Mouse (Mus musculus) frontal cortex, postnatal 36 days (tissue): Measurements from ENCODE around the gene Ndufv1.
"Not testable (repeated sequence)": the region's sequence is repeated elsewhere in the genome, so short reads cannot be mapped to it uniquely, and the experiment has no call there.

Experiments used
- DNase-seq, 2 experiments: peaks; one replicate each; pipeline ENCODE4 v3.0.0; 2022; ENCODE audit warnings: low spot score in 2 of 2

The Ndufv1 gene

DNA sequence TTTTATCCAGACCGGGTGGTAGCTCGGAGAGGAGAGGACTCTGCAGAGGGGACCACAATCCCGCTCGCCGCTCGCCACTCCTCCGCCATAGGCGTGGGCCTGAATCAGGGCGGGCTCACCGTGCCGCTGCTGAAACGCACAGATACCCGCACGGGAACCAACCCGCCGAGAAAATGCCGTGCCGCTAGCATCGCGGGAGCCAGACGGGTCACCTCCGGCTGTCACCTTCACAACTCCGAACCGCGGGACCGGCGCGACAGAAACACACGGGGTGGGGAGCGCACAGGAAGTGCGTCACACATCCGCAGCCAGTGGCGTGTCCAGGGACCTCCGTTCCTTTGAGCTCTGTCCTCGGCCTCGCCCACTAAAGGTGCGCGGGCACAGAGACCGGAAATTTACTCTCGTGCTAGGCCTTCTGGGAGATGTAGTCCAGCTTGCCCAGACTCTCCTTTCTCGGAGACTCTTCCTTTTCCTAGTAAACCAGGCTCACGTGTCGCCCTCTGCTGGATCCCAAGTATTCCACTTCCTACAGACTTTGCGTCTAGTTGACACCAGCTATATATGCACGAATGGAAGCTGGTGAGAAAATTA, at the start of gene Ndufv1:
TSS of gene Ndufv1 (minus strand) at position 375 of the 591 bp plus-strand sequence.
- DNase-seq = peak; percentile 97 to 99

DNA sequence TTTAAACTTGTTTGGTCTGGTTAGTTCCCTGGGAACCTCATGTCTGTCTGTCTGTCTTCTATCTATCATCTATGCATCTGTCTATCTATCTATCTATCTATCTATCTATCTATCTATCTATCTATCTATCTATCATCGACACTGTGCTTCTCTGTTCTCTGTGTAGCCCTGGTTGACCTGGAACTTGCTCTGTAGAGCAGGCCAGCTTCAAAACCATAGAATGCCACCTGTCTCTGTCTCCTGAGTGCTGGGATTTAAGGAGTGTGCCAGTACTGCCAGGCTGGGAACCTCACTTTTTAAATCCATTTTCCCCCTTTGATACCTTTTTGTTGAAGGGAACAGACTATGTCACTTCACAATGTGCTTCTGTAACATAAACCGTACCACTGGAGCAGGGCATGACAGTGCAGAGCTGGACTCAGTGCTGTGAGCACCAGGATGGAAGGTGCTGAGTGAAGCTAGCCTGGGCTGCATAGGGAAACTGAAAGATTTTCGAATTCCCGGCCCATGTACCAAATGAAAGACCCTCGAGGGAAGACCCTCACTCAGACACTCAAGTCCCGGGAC, 48.4 kb upstream of the Ndufv1 start:
- DNase-seq = no peak

DNA sequence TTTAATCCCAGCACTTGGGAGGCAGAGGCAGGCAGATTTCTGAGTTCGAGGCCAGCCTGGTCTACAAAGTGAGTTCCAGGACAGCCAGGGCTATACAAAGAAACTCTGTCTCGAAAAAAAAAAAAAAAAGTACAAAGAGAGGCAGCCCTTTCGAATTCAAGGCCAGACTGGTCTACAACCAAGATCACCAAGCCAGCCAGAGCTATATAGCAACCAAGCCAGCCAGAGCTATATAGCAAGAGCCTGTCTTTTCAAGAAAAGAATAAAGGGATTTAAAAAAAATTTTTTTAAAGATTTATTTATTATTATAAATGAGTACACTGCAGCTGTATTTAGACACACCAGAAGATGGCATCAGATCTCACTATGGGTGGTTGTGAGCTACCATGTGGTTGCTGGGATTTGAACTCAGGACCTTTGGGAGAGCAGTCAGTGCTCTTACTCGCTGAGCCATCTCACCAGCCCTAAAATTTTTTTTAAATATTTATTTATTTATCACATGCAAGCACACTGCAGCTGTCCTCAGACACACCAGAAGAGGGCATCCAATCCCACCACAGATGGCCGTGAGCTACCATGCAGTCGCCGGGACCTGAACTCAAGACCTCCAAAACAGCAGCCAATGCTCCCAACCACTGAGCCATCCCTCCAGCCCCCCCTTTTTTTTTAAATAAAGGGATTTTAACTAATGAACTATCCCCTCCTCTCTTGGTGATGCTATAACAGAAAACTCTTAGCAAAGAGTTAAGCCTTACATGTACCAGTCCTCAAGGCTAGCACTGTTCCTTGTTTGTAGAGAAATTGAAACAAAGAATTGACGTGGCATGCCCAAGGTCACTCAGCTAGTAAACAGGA, 47.7 kb upstream of the Ndufv1 start:
- not testable (repeated sequence) for DNase-seq

- DNase-seq = no peak
Observed at GRCm38 (mm10) chr19:4059069-4059740, 46.6 kb upstream of the Ndufv1 start, which contains the start of gene Gstp3. Gstp3 (minus strand) TSS chr19:4059569.

- no peak for DNase-seq
Observed at GRCm38 (mm10) chr19:4058581-4058980, 46.0 kb upstream of the Ndufv1 start.

GRCm38 (mm10) chr19:4057962-4058361, 45.4 kb upstream of the Ndufv1 start:
- DNase-seq = no peak

DNA sequence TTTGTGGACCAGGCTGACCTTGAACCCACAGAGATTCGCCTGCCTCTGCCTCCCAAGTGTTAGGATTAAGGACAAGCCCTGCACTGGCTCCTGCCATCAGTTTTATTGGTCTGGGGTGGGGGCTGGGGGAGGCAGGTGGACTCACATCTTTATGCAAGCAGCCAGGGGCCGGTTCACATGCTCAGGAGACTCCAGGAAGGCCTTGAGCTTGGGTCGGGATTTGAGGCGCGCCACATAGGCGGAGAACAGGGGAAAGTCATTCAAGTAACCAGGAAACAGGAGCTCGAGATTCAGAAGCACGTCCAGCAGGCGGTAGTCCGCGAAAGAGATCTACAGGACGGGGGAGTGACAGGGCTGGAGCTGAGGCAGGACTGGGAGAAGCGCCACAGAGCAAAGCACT, 44.8 kb upstream of the Ndufv1 start:
- DNase-seq = no peak

- DNase-seq = no peak
Observed at GRCm38 (mm10) chr19:4056727-4057126, 44.1 kb upstream of the Ndufv1 start.

- DNase-seq = no peak
Observed at GRCm38 (mm10) chr19:4055947-4056693, 43.5 kb upstream of the Ndufv1 start.

GRCm38 (mm10) chr19:4055216-4055946, 42.8 kb upstream of the Ndufv1 start:
- DNase-seq = no peak

GRCm38 (mm10) chr19:4054613-4055012, 42.0 kb upstream of the Ndufv1 start:
- no peak for DNase-seq

GRCm38 (mm10) chr19:4052516-4053030, 40.0 kb upstream of the Ndufv1 start:
- DNase-seq = no peak

DNA sequence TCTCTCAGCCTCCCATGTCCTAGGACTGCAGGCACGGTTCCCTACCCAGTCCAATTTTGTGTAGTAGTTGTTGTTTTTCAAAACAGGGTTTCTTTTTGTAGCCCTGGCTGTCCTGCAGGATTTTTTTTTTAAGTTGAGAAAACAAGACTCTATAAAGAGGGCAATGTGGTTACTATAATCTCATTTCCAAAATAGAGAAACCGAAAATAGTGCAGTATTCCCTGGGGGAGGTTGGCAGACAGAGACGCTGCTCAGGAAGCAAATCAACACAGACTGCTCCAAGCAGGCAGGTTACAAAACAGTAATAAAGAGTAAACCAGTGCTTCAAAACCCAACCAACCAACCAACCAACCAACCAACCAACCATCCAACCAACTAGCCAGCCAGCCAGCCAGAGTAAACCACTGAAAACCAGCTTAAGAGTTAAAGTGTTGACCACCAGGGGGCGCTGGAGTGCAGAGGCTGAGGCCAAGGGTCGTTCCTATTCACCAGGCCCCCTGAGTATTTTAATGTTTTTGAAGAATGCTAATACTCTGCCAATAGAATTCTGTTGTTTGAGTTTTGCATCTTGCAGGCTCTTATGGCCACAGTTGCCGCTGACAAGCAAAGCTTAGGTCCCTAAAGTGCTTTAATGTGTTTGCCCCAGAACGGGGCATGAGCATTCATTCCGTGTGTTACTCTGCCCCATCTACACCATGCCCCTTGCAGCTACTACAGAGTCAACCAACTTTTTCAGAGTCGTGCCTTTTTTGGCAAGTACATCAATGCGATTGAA, 39.3 kb upstream of the Ndufv1 start:
- DNase-seq = peak; percentile 37 to 44

- no peak for DNase-seq
Observed at GRCm38 (mm10) chr19:4051016-4051415, 38.4 kb upstream of the Ndufv1 start.

DNA sequence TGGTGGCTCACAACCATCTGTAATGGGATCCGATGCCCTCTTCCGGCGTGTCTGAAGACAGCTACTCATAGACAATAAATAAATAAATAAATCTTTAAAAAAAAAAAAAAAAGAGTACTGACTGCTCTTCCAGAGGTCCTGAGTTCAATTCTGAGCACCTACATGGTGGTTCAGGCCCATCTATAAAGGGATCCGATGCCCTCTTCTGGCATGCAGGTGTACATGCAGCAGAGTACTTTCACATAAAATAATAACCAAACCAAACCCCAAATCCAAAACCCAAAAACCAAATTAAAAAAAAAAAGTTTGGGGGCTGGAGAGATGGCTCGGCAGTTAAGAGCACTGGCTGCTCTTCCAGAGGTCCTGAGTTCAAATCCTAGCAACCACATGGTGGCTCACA, 36.5 kb upstream of the Ndufv1 start:
- DNase-seq = not testable (repeated sequence)

GRCm38 (mm10) chr19:4047859-4048258, 35.3 kb upstream of the Ndufv1 start:
- peak; percentile 59 to 74 for DNase-seq

DNA sequence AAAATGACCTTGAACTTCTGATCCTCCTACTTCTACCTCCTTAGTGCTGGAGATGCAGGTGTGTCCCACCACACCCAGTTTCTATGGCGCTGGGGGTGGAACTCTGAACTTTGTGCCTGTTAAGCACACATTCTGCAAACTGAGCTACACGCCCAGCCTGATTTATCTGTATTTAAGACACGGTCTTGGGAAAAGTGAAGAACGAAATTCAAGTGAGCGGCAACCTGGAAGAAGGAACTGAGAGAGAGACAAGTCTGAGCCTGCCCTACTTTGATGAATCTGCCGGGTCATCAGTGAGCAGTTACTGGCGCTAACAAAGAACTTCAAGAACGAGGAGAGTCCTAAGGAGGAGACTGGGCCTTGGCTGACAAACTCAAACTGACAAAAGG, 34.3 kb upstream of the Ndufv1 start:
- no peak for DNase-seq

DNA sequence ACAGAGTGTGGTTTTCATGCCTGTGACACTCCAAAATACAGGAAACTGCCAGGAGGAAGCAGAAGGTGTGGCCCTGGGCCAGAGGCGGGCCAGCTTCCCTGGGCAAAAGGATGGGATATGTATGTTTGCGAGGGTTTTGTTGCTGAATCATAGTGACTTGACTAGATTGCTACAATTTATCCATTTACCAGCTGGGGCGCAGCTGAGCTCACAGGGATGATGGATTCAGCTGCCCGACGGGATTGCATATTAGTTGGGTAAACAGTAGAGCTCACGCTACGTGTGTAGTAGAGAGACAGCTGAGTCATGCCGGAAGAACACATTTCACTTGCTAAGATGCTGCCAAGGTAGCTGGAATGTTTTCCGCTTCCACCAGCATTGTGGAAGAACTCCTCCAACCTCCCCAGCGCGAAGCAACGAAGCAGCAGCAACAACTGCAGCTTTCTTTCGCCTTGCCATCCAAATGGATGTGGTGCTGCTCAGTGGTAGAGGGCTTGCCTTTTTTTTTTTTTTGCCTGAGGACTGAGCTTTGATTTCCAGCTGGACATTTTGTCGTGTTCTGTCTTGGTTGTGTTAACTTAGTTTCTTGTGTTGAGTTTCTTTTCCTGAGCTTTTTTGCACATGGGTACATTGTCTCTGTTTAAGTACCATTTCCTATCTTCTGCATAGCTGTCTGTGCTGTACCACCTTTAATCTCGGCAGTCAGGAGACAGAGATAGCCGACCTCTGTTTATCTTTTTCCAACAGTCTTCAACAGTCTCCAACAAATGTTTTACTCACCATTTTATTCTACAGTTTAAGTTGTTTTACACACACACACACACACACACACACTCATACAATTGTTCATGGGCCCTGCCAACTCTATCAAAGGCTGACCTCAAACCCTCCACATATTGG, 33.6 kb upstream of the Ndufv1 start, which contains the start of gene Gstp2:
TSS of gene Gstp2 (minus strand) at position 58 of the 900 bp plus-strand sequence.
- DNase-seq = peak; percentile 69 to 85

DNA sequence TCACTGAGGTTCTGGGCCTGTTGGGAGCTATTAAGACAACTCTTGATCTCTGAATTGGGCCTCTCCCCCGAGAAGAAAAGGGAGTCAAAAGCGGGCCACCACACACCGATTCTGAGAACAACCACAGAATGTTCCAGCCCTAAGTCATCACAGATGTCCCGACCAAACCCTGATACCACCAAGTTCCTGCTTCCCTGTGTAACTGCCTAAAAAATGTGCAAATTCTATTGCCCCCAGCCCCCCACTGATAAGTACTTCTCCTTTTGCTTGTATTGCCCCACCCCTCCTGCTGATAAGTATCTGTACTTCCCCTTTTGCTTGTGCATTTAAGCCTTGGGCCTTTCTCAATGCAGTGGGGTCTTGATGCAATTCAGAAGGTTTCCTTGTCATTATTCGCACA, 31.5 kb upstream of the Ndufv1 start:
- not testable (repeated sequence) for DNase-seq
